Mouse (Mus musculus) limb, embryonic 14.5 days (tissue): ENCODE results near the gene Dlx6. TPM values are rescaled to one million over a fixed set of nuclear protein-coding genes. Genes with fewer than 3 reads are reported as not detected.

Experiments
- ATAC-seq: fragments of 200-750 bp; cut with Nextera tagmentation; 2 replicates; pipeline ENCODE4 v1.8.0; 2017; ENCODE audit warnings: low read depth, moderate number of reproducible peaks, moderate TSS enrichment; ENCODE audit not compliant: low FRiP score
- DNase-seq: peaks from one replicate; pipeline ENCODE4 v3.0.0-alpha.2; 2015; ENCODE audit warnings: low spot score
- H3K27ac ChIP-seq: fragments of 300-500 bp; sonication (generic); replicated peaks from 2 replicates; pipeline ENCODE4 v1.5.1; 2014; ENCODE audit warnings: low read depth, mild to moderate bottlenecking, low read length, moderate library complexity, mixed read lengths
- H3K27me3 ChIP-seq: fragments of 300-500 bp; sonication (generic); 2 replicates; pipeline ENCODE4 v1.6.1; 2014; ENCODE audit warnings: low read length, mixed read lengths; ENCODE audit not compliant: control insufficient read depth, insufficient read depth
- H3K36me3 ChIP-seq: fragments of 300-500 bp; sonication (generic); 2 replicates; pipeline ENCODE4 v1.6.1; 2014; ENCODE audit warnings: mild to moderate bottlenecking, low read length, moderate library complexity, mixed read lengths; ENCODE audit not compliant: control insufficient read depth, insufficient read depth
- H3K4me1 ChIP-seq: fragments of 300-500 bp; sonication (generic); 2 replicates; pipeline ENCODE4 v1.6.1; 2014; ENCODE audit warnings: antibody characterized with exemption, low read length, mixed read lengths; ENCODE audit not compliant: control insufficient read depth, insufficient read depth
- H3K4me2 ChIP-seq: fragments of 300-500 bp; sonication (generic); replicated peaks from 2 replicates; pipeline ENCODE4 v1.6.1; 2014; ENCODE audit warnings: low read depth, mild to moderate bottlenecking, low read length, moderate library complexity; ENCODE audit not compliant: severe bottlenecking
- H3K4me3 ChIP-seq: fragments of 300-500 bp; sonication (generic); replicated peaks from 2 replicates; pipeline ENCODE4 v1.5.1; 2014; ENCODE audit warnings: low read length
- H3K9ac ChIP-seq: fragments of 300-500 bp; sonication (generic); 2 replicates; pipeline ENCODE4 v1.6.1; 2014; ENCODE audit warnings: mild to moderate bottlenecking, low read depth, low read length, moderate library complexity; ENCODE audit not compliant: severe bottlenecking
- H3K9me3 ChIP-seq: fragments of 300-500 bp; sonication (generic); 2 replicates; pipeline ENCODE4 v1.6.1; 2016; ENCODE audit warnings: low read length; ENCODE audit not compliant: control insufficient read depth
- POLR2A ChIP-seq: fragments of 200-500 bp; IDR thresholded peaks from 2 replicates; pipeline ENCODE4 v1.8.0; 2012; ENCODE audit warnings: inconsistent platforms, mild to moderate bottlenecking, moderate library complexity, borderline replicate concordance; ENCODE audit not compliant: insufficient read depth, insufficient read length; ENCODE audit errors: extremely low read depth
- WGBS: fragments of 180-500 bp; shearing (Covaris S2); extraction: QIAGEN DNeasy Blood & Tissue Kit; methylation state at CpG from one replicate; pipeline ENCODE4 v1.1.7; 2014; 5-methylcytosine and 5-hydroxymethylcytosine counted together
- polyA plus RNA-seq, 2 experiments: library from polyadenylated mRNA; depleted of rRNA in 1 of 2; stranded (reverse) in 1 of 2; unstranded in 1 of 2; fragments of >200 nt; fragmentation: Nextera tagmentation in 1 of 2; extraction: Ambion mirVana in 1 of 2; gene quantifications; 2 replicates each; pipeline versions ENCODE4 v1.2.1 to v1.2.3; 2012 to 2014

Gene Dlx6
- polyA plus RNA-seq, 2 experiments, result 1.8 to 6.8 TPM

- DNase-seq (no peak), ATAC-seq (no peak)
- Histone ChIP-seq H3K4me2 (no peak overlapping the region), H3K9ac (no peak overlapping the region), H3K4me3 (no peak overlapping the region), H3K27me3 (no peaks in the 10 kb centered on the region), H3K4me1 (no peaks in the 10 kb centered on the region), H3K36me3 (no peaks in the 10 kb centered on the region), H3K27ac (no peak overlapping the region), H3K9me3 (no peaks in the 10 kb centered on the region)
- no peak for TF ChIP-seq POLR2A
- WGBS, result 94% methylated on average over 1 of the region's 1 CpGs
These were observed 36.3 kb upstream of the Dlx6 start for GRCm38 (mm10) chr6:6826861-6827260.

GRCm38 (mm10) chr6:6830446-6830845, 32.7 kb upstream of the Dlx6 start:
- Histone ChIP-seq H3K36me3 (no peaks in the 10 kb centered on the region), H3K27me3 (no peaks in the 10 kb centered on the region), H3K4me2 (no peak overlapping the region), H3K27ac (no peak overlapping the region), H3K9ac (no peak overlapping the region), H3K9me3 (no peaks in the 10 kb centered on the region), H3K4me3 (no peak overlapping the region), H3K4me1 (no peaks in the 10 kb centered on the region)
- DNase-seq (peak; percentile 29), ATAC-seq (no peak)
- no peak for TF ChIP-seq POLR2A
- WGBS, result 66% methylated on average over 7 of the region's 7 CpGs

GRCm38 (mm10) chr6:6833301-6833700, 29.8 kb upstream of the Dlx6 start:
- Histone ChIP-seq H3K27me3 (no peaks in the 10 kb centered on the region), H3K9me3 (no peaks in the 10 kb centered on the region), H3K4me3 (no peak overlapping the region), H3K4me2 (no peak overlapping the region), H3K27ac (no peak overlapping the region), H3K36me3 (no peaks in the 10 kb centered on the region), H3K4me1 (no peaks in the 10 kb centered on the region), H3K9ac (no peak overlapping the region)
- ATAC-seq (no peak), DNase-seq (no peak)
- WGBS, result 93% methylated on average over 3 of the region's 3 CpGs
- no peak for TF ChIP-seq POLR2A

GRCm38 (mm10) chr6:6848541-6848940, 14.6 kb upstream of the Dlx6 start:
- Histone ChIP-seq H3K9ac (no peak overlapping the region), H3K27ac (no peak overlapping the region), H3K36me3 (no peaks in the 10 kb centered on the region), H3K4me3 (no peak overlapping the region), H3K9me3 (no peaks in the 10 kb centered on the region), H3K4me2 (no peak overlapping the region), H3K4me1 (no peaks in the 10 kb centered on the region), H3K27me3 (peaks cover 61% of the 10 kb centered on the region)
- ATAC-seq (no peak), DNase-seq (no peak)
- TF ChIP-seq POLR2A, result no peak
- WGBS, result 36% methylated on average over 4 of the region's 4 CpGs

- ATAC-seq, result no peak
- H3K4me2 ChIP-seq, result no peak overlapping the region
- H3K4me3 ChIP-seq, result no peak overlapping the region
These were observed 13.4 kb upstream of the Dlx6 start for GRCm38 (mm10) chr6:6849744-6850143.

More at GRCm38 (mm10) chr6:6849744-6850143, 13.4 kb upstream of the Dlx6 start:
- no peak for TF ChIP-seq POLR2A
- WGBS, result 3% methylated on average over 12 of the region's 12 CpGs
- Histone ChIP-seq H3K27ac (no peak overlapping the region), H3K36me3 (no peaks in the 10 kb centered on the region), H3K4me1 (no peaks in the 10 kb centered on the region), H3K9me3 (no peaks in the 10 kb centered on the region), H3K27me3 (peaks cover 72% of the 10 kb centered on the region), H3K9ac (no peak overlapping the region)
- no peak for DNase-seq
